In the genomic region with DNA sequence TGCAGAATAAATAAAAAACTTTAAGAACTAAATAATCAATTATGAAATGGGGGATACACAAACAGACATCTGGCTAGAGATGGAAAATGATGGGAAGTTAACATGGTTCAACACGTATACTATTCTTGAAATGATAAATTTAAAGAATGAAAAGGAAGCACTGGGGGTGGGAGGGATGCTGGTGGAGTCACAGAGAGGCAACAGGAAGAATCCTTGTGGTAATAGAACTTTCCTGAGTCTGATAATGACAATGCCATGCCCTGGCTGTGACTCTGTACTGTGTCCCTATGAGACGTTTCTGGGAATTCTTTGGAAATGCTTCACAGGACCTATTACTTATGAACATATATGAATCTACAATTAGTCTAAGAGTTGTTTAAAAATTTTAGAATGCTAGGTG, we compare ENCODE assay signal across 23 mouse cellular contexts.
DNase-seq lines count a peak whose midpoint lies in the region; ATAC-seq and TF ChIP-seq lines count a peak whose summit lies in the region.
"Had no signal": no experiment of that assay in that cellular context is flagged by ENCODE, and none has a peak within 500 bp of the region (broad histone marks: within the 10 kb centered on the region; RNA-seq: fewer than 3 reads in every experiment).

No protein-coding gene starts in this region.

- H3K27ac ChIP-seq in lung, postnatal 0 days (ENCODE audit: low read length), result no peak overlapping the region
- H3K27ac ChIP-seq: embryonic facial prominence, embryonic 12.5 days; embryonic facial prominence, embryonic 15.5 days; gastrocnemius, adult 2 months; heart, embryonic 10.5 days; hindbrain, embryonic 12.5 days had no signal

- intact Hi-C loops in left cerebral cortex, postnatal 4 days (cut with DNase I), result no loop called here

- H3K4me3 ChIP-seq in lung, postnatal 0 days (ENCODE audit: low read depth, low read length), result no peak overlapping the region
- H3K4me3 ChIP-seq: embryonic facial prominence, embryonic 12.5 days; embryonic facial prominence, embryonic 15.5 days; gastrocnemius, adult 2 months; heart, embryonic 10.5 days; hindbrain, embryonic 12.5 days had no signal

- peak; percentile 44; the same call in 1 of the 2 replicates for ATAC-seq in lung, postnatal 0 days
- ATAC-seq: CD4-positive, CD25-positive, alpha-beta regulatory T cell, adult 4 months; forebrain, embryonic 14.5 days; forebrain, postnatal 0 days; hindbrain, embryonic 16.5 days had no signal

- no peak for TF ChIP-seq CTCF in lung, postnatal 0 days (IDR thresholded peaks at IDR 0.05)

- 51% methylated on average over 2 of the region's 2 CpGs for WGBS in lung, postnatal 0 days

- no peak overlapping the region for H3K9ac ChIP-seq in lung, postnatal 0 days (replicated peaks; ENCODE audit: low read depth)
- H3K9ac ChIP-seq: embryonic facial prominence, embryonic 12.5 days; embryonic facial prominence, embryonic 15.5 days; forebrain, postnatal 0 days; hindbrain, embryonic 12.5 days had no signal

- DNase-seq in kidney, postnatal 14 days, result peak; percentile 4
- DNase-seq in kidney, adult 9 months, result no peak
- peak; percentile 26 for DNase-seq in lung, postnatal 0 days (ENCODE audit: low spot score)
- no peak for DNase-seq in lung, postnatal 4 days
- DNase-seq in lung, postnatal 25 days (ENCODE audit: low spot score), result peak; percentile 56
- no peak for DNase-seq in left cerebral cortex, postnatal 4 days
- DNase-seq: adrenal gland, adult 2 months; adrenal gland, postnatal 14 days; cerebellum, adult 11 months; cerebellum, adult 2 months; cerebellum, adult 9-11 months; cerebellum, postnatal 25 days; forebrain, postnatal 0 days; gastrocnemius, adult 2 months; gastrocnemius, postnatal 14 days; heart, adult 18-20 months had no signal

- H3K27me3 ChIP-seq in lung, postnatal 0 days (replicated peaks; ENCODE audit: insufficient read depth, low read length), result no peaks in the 10 kb centered on the region
- H3K27me3 ChIP-seq: embryonic facial prominence, embryonic 12.5 days; embryonic facial prominence, embryonic 15.5 days; hindbrain, embryonic 12.5 days had no signal

- peak; percentile 70 for TF ChIP-seq EP300 in lung, postnatal 0 days (IDR thresholded peaks at IDR 0.05)

- H3K4me2 ChIP-seq in lung, postnatal 0 days (replicated peaks; ENCODE audit: low read depth, low read length), result no peak overlapping the region
- H3K4me2 ChIP-seq: embryonic facial prominence, embryonic 12.5 days; embryonic facial prominence, embryonic 15.5 days; hindbrain, embryonic 12.5 days had no signal

- no peaks in the 10 kb centered on the region for H3K36me3 ChIP-seq in lung, postnatal 0 days (ENCODE audit: insufficient read depth, low read length)
- H3K36me3 ChIP-seq: embryonic facial prominence, embryonic 12.5 days; embryonic facial prominence, embryonic 15.5 days; heart, embryonic 10.5 days; hindbrain, embryonic 12.5 days had no signal

- no peaks in the 10 kb centered on the region for H3K9me3 ChIP-seq in lung, postnatal 0 days (ENCODE audit: low read length)
- H3K9me3 ChIP-seq: embryonic facial prominence, embryonic 12.5 days; embryonic facial prominence, embryonic 15.5 days; heart, embryonic 10.5 days; hindbrain, embryonic 12.5 days had no signal

- H3K4me1 ChIP-seq in lung, postnatal 0 days (ENCODE audit: insufficient read depth, low read depth, low read length), result no peaks in the 10 kb centered on the region
- H3K4me1 ChIP-seq: heart, embryonic 10.5 days; hindbrain, embryonic 12.5 days had no signal

Comparison
In these comparisons a context has a peak if more than half of its experiments do, and no peak if none do; other contexts are left out.
1. DNase-seq: peak in kidney, postnatal 14 days (single experiment), lung, postnatal 0 days (single experiment) and lung, postnatal 25 days (single experiment); none in kidney, adult 9 months (single experiment), lung, postnatal 4 days (0 of 2) and left cerebral cortex, postnatal 4 days (single experiment).